Mouse (Mus musculus): ENCODE results near the gene Cdc42ep2. TPM values are rescaled to one million over a fixed set of nuclear protein-coding genes. Genes with fewer than 3 reads are reported as not detected.

Gene Cdc42ep2
- polyA plus RNA-seq, 1 experiment from 2014 or later: 8.9 TPM

GRCm38 (mm10) chr19:5911430-5912102 lies 13.1 kb downstream of the Cdc42ep2 start:
- 5% methylated on average over 14 of the region's 14 CpGs for WGBS
- ATAC-seq (ENCODE audit: extremely low read depth, insufficient number of reproducible peaks, low FRiP score, low TSS enrichment): no peak
- peaks cover 38% of the 10 kb centered on the region for H3K36me3 ChIP-seq

DNA sequence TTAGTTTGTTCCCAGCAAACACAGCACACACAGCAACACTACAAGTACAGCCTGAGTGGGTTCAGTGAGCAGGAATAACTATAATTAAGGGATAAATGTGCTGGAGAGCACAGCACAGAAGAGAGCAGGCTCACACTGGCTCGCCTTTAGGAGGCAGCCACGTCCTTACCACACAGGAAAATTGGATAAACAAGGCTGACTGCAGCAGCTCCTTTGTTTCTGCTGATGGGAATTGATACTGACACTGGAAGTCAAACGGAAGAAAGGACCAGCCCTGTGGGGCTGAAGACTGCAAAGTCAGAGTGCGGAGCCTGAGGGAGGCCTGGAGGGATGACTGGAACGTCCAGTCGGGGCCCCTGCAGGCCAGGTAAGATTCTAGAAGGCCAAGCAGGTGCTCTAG lies 14.4 kb downstream of the Cdc42ep2 start:
- Histone ChIP-seq H3K4me3 (peak overlapping the region; percentile 82), H3K9me3 (no peaks in the 10 kb centered on the region), H3K27me3 (replicated peaks) (no peaks in the 10 kb centered on the region), H3K4me1 (peaks cover 36% of the 10 kb centered on the region), H3K27ac (replicated peaks) (0 out of 2 replicates have a peak overlapping the region, but pooled peaks have one; percentile 28), H3K4me2 (peak overlapping the region; percentile 72), H3K9ac (peak overlapping the region; percentile 68), H3K36me3 (peaks cover 38% of the 10 kb centered on the region)
- ATAC-seq (ENCODE audit: extremely low read depth, insufficient number of reproducible peaks, low FRiP score, low TSS enrichment): no peak
- 53% methylated on average over 6 of the region's 6 CpGs for WGBS

More at GRCm38 (mm10) chr19:5911430-5912102, 13.1 kb downstream of the Cdc42ep2 start:
- H3K4me1 ChIP-seq: peaks cover 36% of the 10 kb centered on the region
- H3K4me3 ChIP-seq: peak overlapping the region; percentile 82
- H3K27me3 ChIP-seq (replicated peaks): no peaks in the 10 kb centered on the region
- H3K9me3 ChIP-seq: no peaks in the 10 kb centered on the region
- peak overlapping the region; percentile 94 for H3K9ac ChIP-seq
- H3K4me2 ChIP-seq: peak overlapping the region; percentile 72
- peak overlapping the region; percentile 90 for H3K27ac ChIP-seq (replicated peaks)

DNA sequence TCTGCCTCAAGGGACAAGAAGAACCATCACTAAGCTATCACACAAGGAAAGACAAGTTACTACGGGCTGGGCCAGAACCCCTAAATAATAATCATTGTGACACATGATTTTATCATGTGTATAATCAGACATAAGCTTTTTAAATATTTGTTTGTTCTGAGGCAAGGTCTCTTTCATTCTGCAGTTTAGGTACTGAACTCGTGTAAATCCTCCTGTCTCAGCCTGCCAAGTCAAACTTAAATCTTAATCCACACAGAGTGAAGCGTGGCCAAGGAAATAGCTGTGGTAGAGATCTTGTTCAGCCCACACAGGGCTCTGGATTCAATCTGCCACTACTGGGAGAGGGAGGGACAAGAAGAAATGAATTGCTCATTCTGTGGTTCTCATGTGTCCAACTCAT lies 17.3 kb downstream of the Cdc42ep2 start:
- peaks cover 60% of the 10 kb centered on the region for H3K36me3 ChIP-seq

GRCm38 (mm10) chr19:5894002-5894678 lies 30.5 kb downstream of the Cdc42ep2 start, which contains the start of gene Tigd3:
Gene Tigd3 (minus strand): TSS chr19:5894149.
- 4% methylated on average over 36 of the region's 36 CpGs for WGBS
- Histone ChIP-seq H3K27me3 (replicated peaks) (no peaks in the 10 kb centered on the region), H3K9ac (peak within 1 kb of the TSS; percentile 91), H3K36me3 (peaks cover 48% of the 10 kb centered on the region), H3K27ac (replicated peaks) (0 out of 2 replicates have a peak within 1 kb of the TSS, but pooled peaks have one; percentile 24), H3K4me2 (peak within 1 kb of the TSS; percentile 87), H3K4me1 (peaks cover 16% of the 10 kb centered on the region), H3K4me3 (peak within 1 kb of the TSS; percentile 65), H3K9me3 (no peaks in the 10 kb centered on the region)
- ATAC-seq (ENCODE audit: extremely low read depth, insufficient number of reproducible peaks, low FRiP score, low TSS enrichment): peak; percentile 92

More for the DNA sequence above, 17.3 kb downstream of the Cdc42ep2 start:
- H3K4me1 ChIP-seq: peaks cover 24% of the 10 kb centered on the region
- H3K4me2 ChIP-seq: no peak overlapping the region
- H3K27ac ChIP-seq (replicated peaks): no peak overlapping the region
- H3K9me3 ChIP-seq: no peaks in the 10 kb centered on the region
- WGBS: 89% methylated on average over 3 of the region's 3 CpGs
- no peak overlapping the region for H3K4me3 ChIP-seq
- H3K9ac ChIP-seq: no peak overlapping the region
- H3K27me3 ChIP-seq (replicated peaks): no peaks in the 10 kb centered on the region
- no peak for ATAC-seq (ENCODE audit: extremely low read depth, insufficient number of reproducible peaks, low FRiP score, low TSS enrichment)

DNA sequence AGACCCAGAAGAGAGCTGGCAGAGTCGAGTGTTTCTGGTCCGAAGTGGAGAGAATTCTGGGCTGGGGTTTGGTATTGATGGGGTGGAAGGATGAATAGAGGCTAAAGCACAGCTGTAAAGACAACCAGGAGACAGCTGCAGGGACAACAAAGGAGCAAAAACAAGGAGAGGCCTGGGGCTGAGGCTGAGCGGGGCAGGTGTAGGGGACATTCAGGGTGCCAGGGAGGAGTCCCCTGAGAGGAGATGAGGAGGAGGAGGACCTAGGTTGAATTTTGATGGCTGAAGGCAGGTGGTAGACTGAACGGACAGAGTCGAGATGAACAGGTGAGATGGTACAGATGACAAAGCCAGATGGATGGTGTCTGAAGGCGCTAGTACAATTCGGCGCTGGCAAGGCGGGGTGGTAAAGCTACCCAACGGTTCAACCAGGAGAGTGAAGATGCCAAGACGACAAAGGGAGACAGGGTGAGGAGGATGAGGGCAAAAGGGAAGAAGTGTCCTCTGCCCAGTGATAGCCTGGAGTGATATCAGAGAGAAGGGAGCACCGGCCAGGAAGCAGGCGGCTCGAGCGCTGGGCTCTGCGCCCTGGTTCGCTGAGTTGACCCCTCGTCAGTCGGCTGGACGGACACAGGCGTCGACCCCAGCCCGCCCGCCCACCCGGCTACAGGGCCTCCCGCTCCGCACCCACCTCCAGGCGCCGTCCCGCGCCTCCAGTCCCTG lies 31.2 kb downstream of the Cdc42ep2 start:
- peaks cover 16% of the 10 kb centered on the region for H3K4me1 ChIP-seq
- no peaks in the 10 kb centered on the region for H3K27me3 ChIP-seq (replicated peaks)
- no peaks in the 10 kb centered on the region for H3K9me3 ChIP-seq
- ATAC-seq (ENCODE audit: extremely low read depth, insufficient number of reproducible peaks, low FRiP score, low TSS enrichment): peak; percentile 34
- peak overlapping the region; percentile 65 for H3K4me3 ChIP-seq
- WGBS: 11% methylated on average over 30 of the region's 31 CpGs
- H3K4me2 ChIP-seq: peak overlapping the region; percentile 87
- H3K36me3 ChIP-seq: peaks cover 42% of the 10 kb centered on the region
- peak overlapping the region; percentile 91 for H3K9ac ChIP-seq
- H3K27ac ChIP-seq (replicated peaks): 0 out of 2 replicates have a peak overlapping the region, but pooled peaks have one; percentile 24

DNA sequence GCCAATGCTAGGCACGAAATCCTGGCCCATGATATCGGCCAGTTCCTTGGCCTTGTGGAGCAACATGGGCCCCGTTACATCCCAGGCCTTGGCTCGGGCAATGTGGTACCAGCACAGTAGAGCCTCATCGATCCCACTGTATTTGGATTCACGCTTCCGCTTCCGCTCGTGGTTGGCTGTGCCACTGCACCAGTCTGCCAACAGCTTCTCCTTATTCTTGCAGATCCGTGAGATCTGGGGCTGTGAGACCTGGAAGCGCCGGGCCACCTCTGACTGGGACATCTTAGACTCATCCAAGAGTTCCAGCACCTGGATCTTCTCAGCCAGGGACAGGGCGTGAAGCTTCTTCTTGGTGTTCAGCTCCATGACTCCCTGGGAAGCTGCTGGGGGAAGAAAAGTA lies 31.9 kb downstream of the Cdc42ep2 start:
- Histone ChIP-seq H3K4me1 (peaks cover 16% of the 10 kb centered on the region), H3K9me3 (no peaks in the 10 kb centered on the region), H3K27me3 (replicated peaks) (no peaks in the 10 kb centered on the region), H3K4me3 (peak overlapping the region; percentile 65; the same call in 1 of the 2 replicates), H3K36me3 (peaks cover 37% of the 10 kb centered on the region), H3K27ac (replicated peaks) (no peak overlapping the region), H3K4me2 (peak overlapping the region; percentile 87), H3K9ac (no peak overlapping the region)
- no peak for ATAC-seq (ENCODE audit: extremely low read depth, insufficient number of reproducible peaks, low FRiP score, low TSS enrichment)
- WGBS: 93% methylated on average over 13 of the region's 13 CpGs

DNA sequence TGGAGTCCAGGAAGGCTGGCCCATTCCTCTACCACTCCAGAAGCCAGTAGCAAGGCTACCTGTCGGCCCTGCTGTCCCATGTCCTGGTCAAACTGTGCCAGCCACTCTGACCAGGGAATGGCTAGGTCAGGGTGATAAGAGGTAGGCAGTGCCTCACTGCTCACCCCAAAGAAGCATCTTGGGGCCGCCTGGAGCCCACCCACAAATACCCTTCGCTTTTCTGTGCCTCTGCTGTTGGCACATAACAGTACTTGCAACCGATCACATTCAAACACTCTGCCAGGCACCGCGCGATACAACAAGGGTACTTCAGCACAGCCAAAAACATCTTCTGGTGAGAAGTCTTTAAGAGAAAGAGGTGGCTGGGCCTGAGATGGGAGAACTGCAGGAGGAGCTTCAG lies 32.4 kb downstream of the Cdc42ep2 start:
- Histone ChIP-seq H3K4me1 (peaks cover 16% of the 10 kb centered on the region), H3K27ac (replicated peaks) (no peak overlapping the region), H3K27me3 (replicated peaks) (no peaks in the 10 kb centered on the region), H3K9ac (no peak overlapping the region), H3K36me3 (peaks cover 32% of the 10 kb centered on the region), H3K4me3 (no peak overlapping the region), H3K4me2 (no peak overlapping the region), H3K9me3 (no peaks in the 10 kb centered on the region)
- WGBS: 89% methylated on average over 7 of the region's 7 CpGs
- ATAC-seq (ENCODE audit: extremely low read depth, insufficient number of reproducible peaks, low FRiP score, low TSS enrichment): no peak

- WGBS: 88% methylated on average over 12 of the region's 12 CpGs
- Histone ChIP-seq H3K4me1 (peaks cover 16% of the 10 kb centered on the region), H3K27me3 (replicated peaks) (no peaks in the 10 kb centered on the region), H3K4me3 (no peak overlapping the region), H3K36me3 (peaks cover 27% of the 10 kb centered on the region), H3K9me3 (no peaks in the 10 kb centered on the region), H3K4me2 (no peak overlapping the region), H3K9ac (no peak overlapping the region), H3K27ac (replicated peaks) (peak overlapping the region; percentile 2; the same call in 1 of the 2 replicates)
- ATAC-seq (ENCODE audit: extremely low read depth, insufficient number of reproducible peaks, low FRiP score, low TSS enrichment): no peak
Observed at GRCm38 (mm10) chr19:5891521-5892258, 32.9 kb downstream of the Cdc42ep2 start.

DNA sequence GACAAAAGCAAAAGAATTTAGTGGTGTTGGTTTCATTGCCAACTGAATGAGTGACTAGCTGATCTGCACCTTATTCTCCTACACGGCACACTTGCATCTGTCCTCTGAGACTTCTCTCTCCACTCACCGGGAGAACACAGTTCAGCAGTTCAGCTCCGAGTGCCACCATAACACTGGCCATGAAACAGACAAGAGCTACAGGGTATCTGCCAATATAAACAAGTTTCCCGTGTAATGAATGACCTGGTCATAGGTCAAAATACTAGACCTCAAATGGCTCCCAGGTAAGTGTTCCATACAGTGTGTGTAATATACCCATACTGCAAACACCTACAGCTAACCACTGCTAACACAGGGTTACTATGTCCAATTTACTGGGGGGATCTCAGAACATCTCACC lies 35.4 kb downstream of the Cdc42ep2 start:
- Histone ChIP-seq H3K4me3 (no peak overlapping the region), H3K9me3 (no peaks in the 10 kb centered on the region), H3K9ac (no peak overlapping the region), H3K27me3 (replicated peaks) (no peaks in the 10 kb centered on the region), H3K4me2 (no peak overlapping the region), H3K36me3 (peaks cover 12% of the 10 kb centered on the region; the same call in 1 of the 2 replicates), H3K27ac (replicated peaks) (no peak overlapping the region), H3K4me1 (peaks cover 14% of the 10 kb centered on the region)
- no peak for ATAC-seq (ENCODE audit: extremely low read depth, insufficient number of reproducible peaks, low FRiP score, low TSS enrichment)
- WGBS: 60% methylated on average over 4 of the region's 4 CpGs

GRCm38 (mm10) chr19:5887234-5887815 lies 37.3 kb downstream of the Cdc42ep2 start:
- no peak for ATAC-seq (ENCODE audit: extremely low read depth, insufficient number of reproducible peaks, low FRiP score, low TSS enrichment)
- Histone ChIP-seq H3K27ac (replicated peaks) (no peak overlapping the region), H3K36me3 (peaks cover 8% of the 10 kb centered on the region; the same call in 1 of the 2 replicates), H3K4me1 (peaks cover 10% of the 10 kb centered on the region), H3K4me2 (no peak overlapping the region), H3K4me3 (no peak overlapping the region), H3K9ac (no peak overlapping the region), H3K27me3 (replicated peaks) (no peaks in the 10 kb centered on the region), H3K9me3 (no peaks in the 10 kb centered on the region)
- WGBS: 49% methylated on average over 3 of the region's 3 CpGs
